Mouse (Mus musculus) ES-Bruce4 (cell line): ENCODE data around the gene 2310039H08Rik.

Source experiments
- CTCF ChIP-seq: IDR thresholded peaks from one replicate; pipeline ENCODE4 v1.8.1; 2011; ENCODE audit warnings: low read depth, low read length
- EP300 ChIP-seq: IDR thresholded peaks from 2 replicates; pipeline ENCODE4 v1.6.1; 2011; ENCODE audit warnings: low read depth, low read length; ENCODE audit not compliant: insufficient read depth

GRCm38 (mm10) chr17:46728904-46729318 lies 43.5 kb upstream of the 2310039H08Rik start, which contains the start of gene Gnmt:
- no peak for TF ChIP-seq CTCF
- no peak for TF ChIP-seq EP300
